In the genomic region with DNA sequence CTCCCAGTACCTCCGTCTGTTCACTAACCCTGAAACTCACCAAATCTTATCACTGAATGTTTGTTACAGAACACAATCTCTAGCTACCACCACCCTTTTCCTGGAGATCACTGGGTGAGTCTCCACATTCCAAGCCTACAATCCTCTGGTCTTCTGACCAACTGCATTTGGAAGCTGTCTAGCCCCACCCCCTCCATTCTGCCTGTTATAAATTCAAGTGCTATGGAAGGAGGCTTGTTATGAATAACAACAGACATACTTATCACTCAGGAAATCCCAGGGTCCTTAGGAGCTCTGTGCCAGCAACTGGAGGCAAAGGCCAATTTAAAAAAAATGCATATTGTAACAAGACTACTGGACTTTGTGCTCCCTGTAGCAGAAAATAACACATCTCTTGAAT, we compare ENCODE assay signal across 9 mouse cellular contexts. TPM values are rescaled to one million over a fixed set of nuclear protein-coding genes. Genes with fewer than 3 reads are reported as not detected.
DNase-seq lines count a peak whose midpoint lies in the region; ATAC-seq and TF ChIP-seq lines count a peak whose summit lies in the region.
"Had no signal": no experiment of that assay in that cellular context is flagged by ENCODE, and none has a peak within 500 bp of the region (broad histone marks: within the 10 kb centered on the region; RNA-seq: fewer than 3 reads in every experiment).

No protein-coding gene starts in this region.

- 15% methylated on average over 1 of the region's 1 CpGs for WGBS in heart, embryonic 10.5 days
- 38% methylated on average over 1 of the region's 1 CpGs for WGBS in intestine, embryonic 15.5 days
- 30% methylated on average over 1 of the region's 1 CpGs for WGBS in lung, postnatal 0 days

- no peaks in the 10 kb centered on the region for H3K36me3 ChIP-seq in heart, embryonic 10.5 days
- no peaks in the 10 kb centered on the region for H3K36me3 ChIP-seq in intestine, embryonic 15.5 days
- no peaks in the 10 kb centered on the region for H3K36me3 ChIP-seq in lung, postnatal 0 days (ENCODE audit: insufficient read depth, low read length)

- no peaks in the 10 kb centered on the region for H3K9me3 ChIP-seq in heart, embryonic 10.5 days
- H3K9me3 ChIP-seq in intestine, embryonic 15.5 days, result no peaks in the 10 kb centered on the region
- no peaks in the 10 kb centered on the region for H3K9me3 ChIP-seq in lung, postnatal 0 days (ENCODE audit: low read length)

- peaks cover 51% of the 10 kb centered on the region for H3K4me1 ChIP-seq in heart, embryonic 10.5 days
- peaks cover 3% of the 10 kb centered on the region; the same call in 1 of the 2 replicates for H3K4me1 ChIP-seq in embryonic fibroblast, embryonic 13.5 days (ENCODE audit: control insufficient read depth, insufficient read depth, low read length)
- H3K4me1 ChIP-seq in intestine, embryonic 15.5 days (replicated peaks), result peaks cover 18% of the 10 kb centered on the region
- H3K4me1 ChIP-seq in lung, postnatal 0 days (ENCODE audit: insufficient read depth, low read depth, low read length), result peaks cover 9% of the 10 kb centered on the region; the same call in 1 of the 2 replicates

- no peak for TF ChIP-seq POLR2A in embryonic fibroblast, embryonic 13.5 days (IDR thresholded peaks at IDR 0.05; ENCODE audit: low read depth, low read length)

- ATAC-seq in intestine, embryonic 15.5 days, result peak; percentile 83
- peak; percentile 72 for ATAC-seq in lung, postnatal 0 days

- TF ChIP-seq EP300 in lung, postnatal 0 days (IDR thresholded peaks at IDR 0.05), result peak; percentile 57

- no peak overlapping the region for H3K4me3 ChIP-seq in heart, embryonic 10.5 days
- no peak overlapping the region for H3K4me3 ChIP-seq in embryonic fibroblast, embryonic 13.5 days (ENCODE audit: insufficient read depth, low read length)
- no peak overlapping the region for H3K4me3 ChIP-seq in intestine, embryonic 15.5 days (replicated peaks)
- no peak overlapping the region for H3K4me3 ChIP-seq in lung, postnatal 0 days (ENCODE audit: low read depth, low read length)

- no peak for TF ChIP-seq CTCF in embryonic fibroblast, embryonic 13.5 days (IDR thresholded peaks at IDR 0.05; ENCODE audit: borderline replicate concordance, insufficient read depth, low read length)
- no peak for TF ChIP-seq CTCF in lung, postnatal 0 days (IDR thresholded peaks at IDR 0.05)

- peak overlapping the region; percentile 73; the same call in 1 of the 2 replicates for H3K27ac ChIP-seq in heart, embryonic 10.5 days
- H3K27ac ChIP-seq in embryonic fibroblast, embryonic 13.5 days (ENCODE audit: insufficient read depth, low read length), result peak overlapping the region; percentile 61
- H3K27ac ChIP-seq in intestine, embryonic 15.5 days, result 0 out of 2 replicates have a peak overlapping the region, but pooled peaks have one; percentile 46
- peak overlapping the region; percentile 15; the same call in 1 of the 2 replicates for H3K27ac ChIP-seq in lung, postnatal 0 days (ENCODE audit: low read length)

- no peaks in the 10 kb centered on the region for H3K27me3 ChIP-seq in heart, embryonic 10.5 days (ENCODE audit: insufficient read depth, poor library complexity, severe bottlenecking)
- no peaks in the 10 kb centered on the region for H3K27me3 ChIP-seq in intestine, embryonic 15.5 days (replicated peaks)
- no peaks in the 10 kb centered on the region; the same call in 1 of the 2 replicates for H3K27me3 ChIP-seq in lung, postnatal 0 days (replicated peaks; ENCODE audit: insufficient read depth, low read length)

- no peak for DNase-seq in heart, embryonic 10.5 days (ENCODE audit: low spot score)
- DNase-seq in heart, adult 8-10 months (ENCODE audit: low spot score), result no peak
- DNase-seq in lung, postnatal 0 days (ENCODE audit: low spot score), result peak; percentile 66
- DNase-seq in urinary bladder, adult 18-20 months (ENCODE audit: low spot score in 2 of 2), result no peak
- DNase-seq in thymus, postnatal 36 days, result no peak
- DNase-seq in gastrocnemius, postnatal 10 days, result no peak
- DNase-seq: right cerebral cortex, postnatal 4 days had no signal

- H3K4me2 ChIP-seq in intestine, embryonic 15.5 days (replicated peaks), result peak overlapping the region; percentile 27; the same call in 1 of the 2 replicates
- H3K4me2 ChIP-seq in lung, postnatal 0 days (replicated peaks; ENCODE audit: low read depth, low read length), result no peak overlapping the region

- H3K9ac ChIP-seq in intestine, embryonic 15.5 days, result no peak overlapping the region
- H3K9ac ChIP-seq in lung, postnatal 0 days (replicated peaks; ENCODE audit: low read depth), result no peak overlapping the region

RNA-seq across cellular contexts. Expression of gene Ddah1, which starts 58.3 kb away (rescaled TPM):
- 55.0 and 56.3 TPM in 2 replicates for polyA plus RNA-seq in heart, embryonic 10.5 days (2016; fragmentation: Nextera tagmentation; extraction: Ambion mirVana)
- 1 to 10 TPM; 6.3 to 9.3 (median 7.5) TPM for total RNA-seq in heart, adult 8-10 months (2022)
- polyA plus RNA-seq in embryonic fibroblast, embryonic 13.5 days (2011; ENCODE audit: insufficient read length, low read depth, missing spikeins), result 145 and 197 TPM in 2 replicates
- 45.3 and 53.5 TPM in 2 replicates for polyA plus RNA-seq in intestine, embryonic 15.5 days (2015; fragmentation: Nextera tagmentation; extraction: Ambion mirVana)
- 20.2 and 20.7 TPM in 2 replicates for polyA plus RNA-seq in lung, postnatal 0 days (2015; fragmentation: Nextera tagmentation; extraction: Ambion mirVana)
- 10 to 100 TPM; 13.6 to 15.0 TPM for total RNA-seq in gastrocnemius, postnatal 10 days (2021)

Comparison
In these comparisons a context has a peak if more than half of its experiments do, and no peak if none do; other contexts are left out.
1. H3K27ac ChIP-seq: peak in every context shown above with its lines; median percentile 73 in heart, embryonic 10.5 days; 61 in embryonic fibroblast, embryonic 13.5 days; 46 in intestine, embryonic 15.5 days; 15 in lung, postnatal 0 days.